In genomic region chr5:127293698-127294097, GRCm38 (mm10) we compare ENCODE assay signal across 25 mouse cellular contexts. TPM values are rescaled to one million over a fixed set of nuclear protein-coding genes. Genes with fewer than 3 reads are reported as not detected.
DNase-seq lines count a peak whose midpoint lies in the region; ATAC-seq and TF ChIP-seq lines count a peak whose summit lies in the region.
"Had no signal": no experiment of that assay in that cellular context is flagged by ENCODE, and none has a peak within 500 bp of the region (broad histone marks: within the 10 kb centered on the region; RNA-seq: fewer than 3 reads in every experiment).

No protein-coding gene starts in this region.

- 61% methylated on average over 3 of the region's 3 CpGs for WGBS in lung, embryonic 14.5 days
- 69% methylated on average over 3 of the region's 3 CpGs for WGBS in lung, adult 2 months
- 66% methylated on average over 3 of the region's 3 CpGs for WGBS in lung, embryonic 16.5 days
- 85% methylated on average over 3 of the region's 3 CpGs for WGBS in forebrain, embryonic 14.5 days

- H3K4me2 ChIP-seq in lung, embryonic 14.5 days, result no peak overlapping the region
- H3K4me2 ChIP-seq in lung, embryonic 16.5 days (ENCODE audit: low read depth, low read length), result no peak overlapping the region
- no peak overlapping the region for H3K4me2 ChIP-seq in forebrain, embryonic 14.5 days (ENCODE audit: low read length)
- H3K4me2 ChIP-seq: embryonic facial prominence, embryonic 12.5 days; forebrain, embryonic 13.5 days had no signal

- H3K27me3 ChIP-seq in lung, embryonic 14.5 days (ENCODE audit: insufficient read depth, low read length), result no peaks in the 10 kb centered on the region
- no peaks in the 10 kb centered on the region for H3K27me3 ChIP-seq in lung, embryonic 16.5 days (ENCODE audit: control insufficient read depth, insufficient read depth, low read depth, low read length)
- no peaks in the 10 kb centered on the region for H3K27me3 ChIP-seq in forebrain, embryonic 14.5 days (replicated peaks; ENCODE audit: control insufficient read depth, insufficient read depth, low read length)
- H3K27me3 ChIP-seq: CH12.LX; embryonic facial prominence, embryonic 12.5 days; forebrain, embryonic 13.5 days; Patski had no signal

- TF ChIP-seq POLR2A in lung, adult 2 months (IDR thresholded peaks at IDR 0.05; ENCODE audit: borderline replicate concordance, extremely low read depth, low read depth, low read length), result no peak

- H3K4me3 ChIP-seq in lung, embryonic 14.5 days (ENCODE audit: low read depth, low read length), result no peak overlapping the region
- H3K4me3 ChIP-seq in lung, adult 2 months (replicated peaks; ENCODE audit: extremely low read depth, low read depth, low read length), result no peak overlapping the region
- H3K4me3 ChIP-seq in lung, embryonic 16.5 days (ENCODE audit: low read length), result no peak overlapping the region
- no peak overlapping the region for H3K4me3 ChIP-seq in forebrain, embryonic 14.5 days (ENCODE audit: low read depth, low read length)
- H3K4me3 ChIP-seq: embryonic facial prominence, embryonic 10.5 days; embryonic facial prominence, embryonic 12.5 days; forebrain, embryonic 13.5 days had no signal

- no peak overlapping the region for H3K9ac ChIP-seq in lung, embryonic 14.5 days
- H3K9ac ChIP-seq in lung, embryonic 16.5 days (ENCODE audit: low read length), result no peak overlapping the region
- H3K9ac ChIP-seq in forebrain, embryonic 14.5 days (ENCODE audit: low read length), result no peak overlapping the region
- H3K9ac ChIP-seq: embryonic facial prominence, embryonic 12.5 days; forebrain, embryonic 13.5 days had no signal

- ATAC-seq in lung, embryonic 14.5 days (ENCODE audit: insufficient read depth), result no peak
- 0 out of 2 replicates have a peak, but pooled peaks have one; percentile 18 for ATAC-seq in lung, embryonic 16.5 days (ENCODE audit: low read depth)
- no peak for ATAC-seq in forebrain, embryonic 14.5 days
- ATAC-seq: activated CD4-positive, CD25-positive, alpha-beta regulatory T cell, adult 4 months; CD4-positive, CD25-positive, alpha-beta regulatory T cell, adult 4 months; forebrain, embryonic 13.5 days; Patski had no signal

- H3K9me3 ChIP-seq in lung, embryonic 14.5 days (ENCODE audit: low read depth, low read length), result peaks cover 5% of the 10 kb centered on the region
- peaks cover 6% of the 10 kb centered on the region for H3K9me3 ChIP-seq in lung, embryonic 16.5 days (ENCODE audit: control insufficient read depth, low read length)
- H3K9me3 ChIP-seq in forebrain, embryonic 14.5 days (replicated peaks; ENCODE audit: control insufficient read depth, low read length), result no peaks in the 10 kb centered on the region
- H3K9me3 ChIP-seq: embryonic facial prominence, embryonic 12.5 days; forebrain, embryonic 13.5 days had no signal

- 0 out of 2 replicates have a peak overlapping the region, but pooled peaks have one; percentile 13 for H3K27ac ChIP-seq in lung, embryonic 14.5 days (ENCODE audit: low read depth)
- no peak overlapping the region for H3K27ac ChIP-seq in lung, embryonic 16.5 days (ENCODE audit: low read length)
- no peak overlapping the region for H3K27ac ChIP-seq in forebrain, embryonic 14.5 days (ENCODE audit: low read depth, low read length)
- H3K27ac ChIP-seq: embryonic facial prominence, embryonic 10.5 days; embryonic facial prominence, embryonic 12.5 days; forebrain, embryonic 13.5 days had no signal

- H3K36me3 ChIP-seq in lung, embryonic 14.5 days (ENCODE audit: insufficient read depth), result no peaks in the 10 kb centered on the region
- 0 out of 2 replicates have a peak, but pooled peaks cover 2% of the 10 kb centered on the region for H3K36me3 ChIP-seq in lung, embryonic 16.5 days (ENCODE audit: control insufficient read depth, insufficient read depth, low read length)
- no peaks in the 10 kb centered on the region for H3K36me3 ChIP-seq in forebrain, embryonic 14.5 days (ENCODE audit: control insufficient read depth, insufficient read depth, low read length)
- H3K36me3 ChIP-seq: G1E had no signal

- peak; percentile 68 for DNase-seq in heart, adult 11 months
- DNase-seq in heart, adult 18-20 months, result no peak
- peak; percentile 53 for DNase-seq in lung, embryonic 14.5 days
- no peak for DNase-seq in lung, adult 2 months
- no peak for DNase-seq in lung, postnatal 4 days
- DNase-seq in forelimb bud, embryonic 11.5 days (ENCODE audit: low read depth, low spot score), result peak; percentile 61
- DNase-seq in forebrain, embryonic 14.5 days (ENCODE audit: low spot score), result no peak
- DNase-seq: adrenal gland, adult 8-10 months; adrenal gland, postnatal 14 days; adrenal gland, postnatal 36 days; B cell, adult 2 months; cerebellum, adult 11-12 months; cerebellum, adult 2 months; cerebellum, adult 9-10 months; cerebellum, postnatal 10 days; cerebellum, postnatal 25 days had no signal

- H3K4me1 ChIP-seq in lung, embryonic 14.5 days (ENCODE audit: insufficient read depth), result peaks cover 14% of the 10 kb centered on the region
- H3K4me1 ChIP-seq in lung, adult 2 months (ENCODE audit: control insufficient read depth, insufficient read depth, low read length), result no peaks in the 10 kb centered on the region
- peaks cover 16% of the 10 kb centered on the region for H3K4me1 ChIP-seq in lung, embryonic 16.5 days (replicated peaks; ENCODE audit: control insufficient read depth, insufficient read depth, low read length)
- H3K4me1 ChIP-seq in forebrain, embryonic 14.5 days (ENCODE audit: control insufficient read depth, insufficient read depth, low read length), result no peaks in the 10 kb centered on the region

- no peak for TF ChIP-seq CTCF in lung, embryonic 14.5 days (IDR thresholded peaks at IDR 0.05; ENCODE audit: low read depth)
- no peak for TF ChIP-seq CTCF in lung, adult 2 months (IDR thresholded peaks at IDR 0.05; ENCODE audit: insufficient read depth, low read length)

RNA-seq across cellular contexts. Expression of gene Tmem132c, which starts 52.1 kb away (rescaled TPM):
- total RNA-seq in heart, adult 18-20 months (2021), result under 1 TPM; 0.05 to 0.21 TPM
- 23.3 and 28.5 TPM in 2 replicates for polyA plus RNA-seq in lung, embryonic 14.5 days (2014; fragmentation: Nextera tagmentation; extraction: Ambion mirVana)
- 13.8 TPM in 2 replicates for polyA plus RNA-seq in lung, adult 2 months (2012; rRNA removed)
- 13.1 and 14.2 TPM in 2 replicates for polyA plus RNA-seq in lung, embryonic 16.5 days (2015; fragmentation: Nextera tagmentation; extraction: Ambion mirVana)
- 6.5 and 8.0 TPM in 2 replicates for polyA plus RNA-seq in forebrain, embryonic 14.5 days (2014; fragmentation: Nextera tagmentation; extraction: Ambion mirVana)
- total RNA-seq: CH12.LX, G1E had no signal
- polyA plus RNA-seq: activated CD4-positive, CD25-positive, alpha-beta regulatory T cell, adult 4 months; CD4-positive, CD25-positive, alpha-beta regulatory T cell, adult 4 months; G1E; Patski had no signal

Comparison
In these comparisons a context has a peak if more than half of its experiments do, and no peak if none do; other contexts are left out.
1. DNase-seq: peak in heart, adult 11 months (single experiment), lung, embryonic 14.5 days (single experiment) and forelimb bud, embryonic 11.5 days (single experiment); none in heart, adult 18-20 months (0 of 2), lung, adult 2 months (single experiment), lung, postnatal 4 days (0 of 2) and forebrain, embryonic 14.5 days (single experiment).